9 mouse cellular contexts compared by ENCODE assay signal in genomic region chr3:94473115-94473505, GRCm38 (mm10). TPM values are rescaled to one million over a fixed set of nuclear protein-coding genes. Genes with fewer than 3 reads are reported as not detected.
DNase-seq lines count a peak whose midpoint lies in the region; ATAC-seq lines count a peak whose summit lies in the region.
"Had no signal": no experiment of that assay in that cellular context is flagged by ENCODE, and none has a peak within 500 bp of the region (broad histone marks: within the 10 kb centered on the region; RNA-seq: fewer than 3 reads in every experiment).

No protein-coding gene starts in this region.

- peak overlapping the region; percentile 54; the same call in 1 of the 2 replicates for H3K4me2 ChIP-seq in embryonic facial prominence, embryonic 13.5 days
- H3K4me2 ChIP-seq in midbrain, embryonic 12.5 days (replicated peaks): peak overlapping the region; percentile 54

- H3K4me1 ChIP-seq in heart, embryonic 10.5 days: peaks cover 35% of the 10 kb centered on the region
- peaks cover 12% of the 10 kb centered on the region for H3K4me1 ChIP-seq in embryonic facial prominence, embryonic 13.5 days
- H3K4me1 ChIP-seq in hindbrain, embryonic 10.5 days (replicated peaks): peaks cover 45% of the 10 kb centered on the region
- H3K4me1 ChIP-seq in midbrain, embryonic 12.5 days: peaks cover 44% of the 10 kb centered on the region

- no peaks in the 10 kb centered on the region for H3K9me3 ChIP-seq in heart, embryonic 10.5 days
- no peaks in the 10 kb centered on the region for H3K9me3 ChIP-seq in embryonic facial prominence, embryonic 13.5 days
- no peaks in the 10 kb centered on the region for H3K9me3 ChIP-seq in hindbrain, embryonic 10.5 days
- no peaks in the 10 kb centered on the region for H3K9me3 ChIP-seq in midbrain, embryonic 12.5 days

- H3K9ac ChIP-seq in embryonic facial prominence, embryonic 13.5 days: no peak overlapping the region
- no peak overlapping the region for H3K9ac ChIP-seq in midbrain, embryonic 12.5 days (replicated peaks)

- H3K4me3 ChIP-seq in heart, embryonic 10.5 days: peak overlapping the region; percentile 49; the same call in 1 of the 2 replicates
- H3K4me3 ChIP-seq in embryonic facial prominence, embryonic 13.5 days: no peak overlapping the region; the same call in 1 of the 2 replicates
- 0 out of 2 replicates have a peak overlapping the region, but pooled peaks have one; percentile 47 for H3K4me3 ChIP-seq in hindbrain, embryonic 10.5 days
- no peak overlapping the region for H3K4me3 ChIP-seq in midbrain, embryonic 12.5 days

- no peak for DNase-seq in heart, embryonic 10.5 days (ENCODE audit: low spot score)
- DNase-seq in heart, adult 11 months: no peak
- DNase-seq in hindbrain, embryonic 10.5 days (ENCODE audit: low spot score): no peak
- no peak for DNase-seq in cerebellum, adult 9-11 months
- no peak for DNase-seq in left cerebral cortex, adult 9 months (ENCODE audit: low spot score in 2 of 2)
- no peak for DNase-seq in right cerebral cortex, postnatal 25 days
- DNase-seq: thymus, postnatal 25 days had no signal

- H3K36me3 ChIP-seq in heart, embryonic 10.5 days: no peaks in the 10 kb centered on the region
- H3K36me3 ChIP-seq in embryonic facial prominence, embryonic 13.5 days: no peaks in the 10 kb centered on the region
- no peaks in the 10 kb centered on the region for H3K36me3 ChIP-seq in hindbrain, embryonic 10.5 days
- no peaks in the 10 kb centered on the region for H3K36me3 ChIP-seq in midbrain, embryonic 12.5 days

- WGBS in heart, embryonic 10.5 days: 42% methylated on average over 10 of the region's 10 CpGs
- 49% methylated on average over 10 of the region's 10 CpGs for WGBS in embryonic facial prominence, embryonic 13.5 days
- 55% methylated on average over 10 of the region's 10 CpGs for WGBS in hindbrain, embryonic 10.5 days
- WGBS in midbrain, embryonic 12.5 days: 47% methylated on average over 10 of the region's 10 CpGs

- peaks cover 1% of the 10 kb centered on the region; the same call in 1 of the 2 replicates for H3K27me3 ChIP-seq in heart, embryonic 10.5 days (ENCODE audit: insufficient read depth, poor library complexity, severe bottlenecking)
- H3K27me3 ChIP-seq in embryonic facial prominence, embryonic 13.5 days: no peaks in the 10 kb centered on the region; the same call in 1 of the 2 replicates
- H3K27me3 ChIP-seq in hindbrain, embryonic 10.5 days (ENCODE audit: insufficient read depth, poor library complexity, severe bottlenecking): no peaks in the 10 kb centered on the region; the same call in 1 of the 2 replicates
- no peaks in the 10 kb centered on the region for H3K27me3 ChIP-seq in midbrain, embryonic 12.5 days

- ATAC-seq in embryonic facial prominence, embryonic 13.5 days (ENCODE audit: insufficient number of reproducible peaks, insufficient read depth, low FRiP score, low TSS enrichment, low read depth): no peak
- no peak for ATAC-seq in midbrain, embryonic 12.5 days (ENCODE audit: low FRiP score, low read depth)

- H3K27ac ChIP-seq in heart, embryonic 10.5 days: peak overlapping the region; percentile 60; the same call in 1 of the 2 replicates
- H3K27ac ChIP-seq in embryonic facial prominence, embryonic 13.5 days: no peak overlapping the region
- peak overlapping the region; percentile 75 for H3K27ac ChIP-seq in hindbrain, embryonic 10.5 days
- H3K27ac ChIP-seq in midbrain, embryonic 12.5 days (replicated peaks): 0 out of 2 replicates have a peak overlapping the region, but pooled peaks have one; percentile 6

RNA-seq across cellular contexts. Expression of gene Celf3, which starts 5.0 kb away (rescaled TPM):
- polyA plus RNA-seq in heart, embryonic 10.5 days (2016; fragmentation: Nextera tagmentation; extraction: Ambion mirVana): 1.1 and 1.2 TPM in 2 replicates
- polyA plus RNA-seq in embryonic facial prominence, embryonic 13.5 days (2015; fragmentation: Nextera tagmentation; extraction: Ambion mirVana): 6.9 and 9.8 TPM in 2 replicates
- 69.3 and 136 TPM in 2 replicates for polyA plus RNA-seq in hindbrain, embryonic 10.5 days (2016; fragmentation: Nextera tagmentation; extraction: Ambion mirVana)
- 222 and 240 TPM in 2 replicates for polyA plus RNA-seq in midbrain, embryonic 12.5 days (2016; fragmentation: Nextera tagmentation; extraction: Ambion mirVana)

RNA-seq across cellular contexts. Expression of gene Riiad1, which starts 7.0 kb away (rescaled TPM):
- polyA plus RNA-seq in heart, embryonic 10.5 days (2016; fragmentation: Nextera tagmentation; extraction: Ambion mirVana): 5.8 and 6.6 TPM in 2 replicates
- 1.2 and 1.5 TPM in 2 replicates for polyA plus RNA-seq in embryonic facial prominence, embryonic 13.5 days (2015; fragmentation: Nextera tagmentation; extraction: Ambion mirVana)
- 6.5 and 19.3 TPM in 2 replicates for polyA plus RNA-seq in hindbrain, embryonic 10.5 days (2016; fragmentation: Nextera tagmentation; extraction: Ambion mirVana)
- 15.8 and 19.0 TPM in 2 replicates for polyA plus RNA-seq in midbrain, embryonic 12.5 days (2016; fragmentation: Nextera tagmentation; extraction: Ambion mirVana)

RNA-seq across cellular contexts. Expression of gene Oaz3, which starts 29.4 kb away (rescaled TPM):
- polyA plus RNA-seq in heart, embryonic 10.5 days (2016; fragmentation: Nextera tagmentation; extraction: Ambion mirVana): 0.30 and 0.31 TPM in 2 replicates
- 1.0 TPM in 1 of 2 replicates, not detected in the other for polyA plus RNA-seq in embryonic facial prominence, embryonic 13.5 days (2015; fragmentation: Nextera tagmentation; extraction: Ambion mirVana)
- 0.26 and 0.98 TPM in 2 replicates for polyA plus RNA-seq in hindbrain, embryonic 10.5 days (2016; fragmentation: Nextera tagmentation; extraction: Ambion mirVana)
- polyA plus RNA-seq in midbrain, embryonic 12.5 days (2016; fragmentation: Nextera tagmentation; extraction: Ambion mirVana): 1.1 and 1.6 TPM in 2 replicates

RNA-seq across cellular contexts. Expression of gene Mrpl9, which starts 30.0 kb away (rescaled TPM):
- 64.6 and 67.1 TPM in 2 replicates for polyA plus RNA-seq in heart, embryonic 10.5 days (2016; fragmentation: Nextera tagmentation; extraction: Ambion mirVana)
- 64.4 and 68.9 TPM in 2 replicates for polyA plus RNA-seq in embryonic facial prominence, embryonic 13.5 days (2015; fragmentation: Nextera tagmentation; extraction: Ambion mirVana)
- 71.3 and 73.4 TPM in 2 replicates for polyA plus RNA-seq in hindbrain, embryonic 10.5 days (2016; fragmentation: Nextera tagmentation; extraction: Ambion mirVana)
- polyA plus RNA-seq in midbrain, embryonic 12.5 days (2016; fragmentation: Nextera tagmentation; extraction: Ambion mirVana): 58.8 and 64.9 TPM in 2 replicates

Comparison
In these comparisons a context has a peak if more than half of its experiments do, and no peak if none do; other contexts are left out.
1. H3K4me3 ChIP-seq: peak in heart, embryonic 10.5 days (single experiment) and hindbrain, embryonic 10.5 days (single experiment); none in embryonic facial prominence, embryonic 13.5 days (single experiment) and midbrain, embryonic 12.5 days (single experiment).